In genomic region chr7:81933061-81933600, GRCm38 (mm10) we compare ENCODE assay signal across 8 mouse cellular contexts. TPM values are rescaled to one million over a fixed set of nuclear protein-coding genes. Genes with fewer than 3 reads are reported as not detected.
DNase-seq lines count a peak whose midpoint lies in the region; ATAC-seq and TF ChIP-seq lines count a peak whose summit lies in the region.

No protein-coding gene starts in this region.

- no peak for ATAC-seq in kidney, postnatal 0 days (replicated peaks; ENCODE audit: low FRiP score, low read depth)
- ATAC-seq in neural tube, embryonic 13.5 days (ENCODE audit: low read depth) = no peak

- H3K4me3 ChIP-seq in heart, adult 2 months = peak overlapping the region; percentile 95
- peak overlapping the region; percentile 59 for H3K4me3 ChIP-seq in embryonic fibroblast, embryonic 13.5 days (ENCODE audit: insufficient read depth, low read length)
- H3K4me3 ChIP-seq in kidney, postnatal 0 days (replicated peaks; ENCODE audit: low read depth, low read length) = peak overlapping the region; percentile 83
- peak overlapping the region; percentile 79 for H3K4me3 ChIP-seq in neural tube, embryonic 13.5 days

- WGBS in heart, adult 2 months = 6% methylated on average over 23 of the region's 23 CpGs
- 6% methylated on average over 23 of the region's 23 CpGs for WGBS in kidney, postnatal 0 days
- 4% methylated on average over 23 of the region's 23 CpGs for WGBS in neural tube, embryonic 13.5 days

- peak overlapping the region; percentile 88 for H3K9ac ChIP-seq in heart, adult 2 months (ENCODE audit: low read depth, low read length)
- peak overlapping the region; percentile 93 for H3K9ac ChIP-seq in kidney, postnatal 0 days (ENCODE audit: low read depth, low read length)
- H3K9ac ChIP-seq in neural tube, embryonic 13.5 days = peak overlapping the region; percentile 98

- TF ChIP-seq POLR2A in heart, adult 2 months (IDR thresholded peaks at IDR 0.05; ENCODE audit: insufficient read depth, low read depth, low read length) = no peak
- no peak for TF ChIP-seq POLR2A in embryonic fibroblast, embryonic 13.5 days (IDR thresholded peaks at IDR 0.05; ENCODE audit: low read depth, low read length)

- intact Hi-C loops in heart, adult 2 months (cut with DNase I) = loop anchor here (2.0 to 5.0 kb wide), 3 partner anchors 66 to 144 kb away; partner anchors contain the start of genes 3110040N11Rik and Btbd1

- no peaks in the 10 kb centered on the region for H3K27me3 ChIP-seq in heart, adult 2 months (ENCODE audit: control insufficient read depth, insufficient read depth, low read length)
- peaks cover 3% of the 10 kb centered on the region; the same call in 1 of the 2 replicates for H3K27me3 ChIP-seq in kidney, postnatal 0 days (ENCODE audit: insufficient read depth, low read length)
- H3K27me3 ChIP-seq in neural tube, embryonic 13.5 days = no peaks in the 10 kb centered on the region

- TF ChIP-seq EP300 in heart, adult 2 months (IDR thresholded peaks at IDR 0.05; ENCODE audit: insufficient read depth, low read depth, low read length) = no peak

- peak overlapping the region; percentile 81 for H3K27ac ChIP-seq in heart, adult 2 months
- H3K27ac ChIP-seq in embryonic fibroblast, embryonic 13.5 days (ENCODE audit: insufficient read depth, low read length) = no peak overlapping the region
- peak overlapping the region; percentile 84; the same call in 1 of the 2 replicates for H3K27ac ChIP-seq in kidney, postnatal 0 days
- peak overlapping the region; percentile 99 for H3K27ac ChIP-seq in neural tube, embryonic 13.5 days (replicated peaks)

- TF ChIP-seq CTCF in heart, adult 2 months (IDR thresholded peaks at IDR 0.05) = no peak
- TF ChIP-seq CTCF in embryonic fibroblast, embryonic 13.5 days (IDR thresholded peaks at IDR 0.05; ENCODE audit: borderline replicate concordance, insufficient read depth, low read length) = no peak
- TF ChIP-seq CTCF in kidney, postnatal 0 days (IDR thresholded peaks at IDR 0.05; ENCODE audit: low read depth) = no peak

- no peak for DNase-seq in heart, adult 2 months
- DNase-seq in heart, postnatal 4 days = no peak
- peak; percentile 36 for DNase-seq in CD4-positive, CD25-positive, alpha-beta regulatory T cell, adult 2 months (ENCODE audit: low read depth, low spot score)
- peak; percentile 15 for DNase-seq in kidney, postnatal 0 days (ENCODE audit: low spot score)
- no peak for DNase-seq in c-Kit-positive CD71-positive TER-119-positive erythroid progenitor cells, embryonic 14.5 days (ENCODE audit: low spot score)
- DNase-seq in left cerebral cortex, adult 11 months (ENCODE audit: low spot score) = no peak

- 0 out of 2 replicates have a peak, but pooled peaks cover 2% of the 10 kb centered on the region for H3K79me2 ChIP-seq in heart, adult 2 months (replicated peaks; ENCODE audit: control insufficient read depth, insufficient read depth, low read length)

- no peaks in the 10 kb centered on the region for H3K9me3 ChIP-seq in kidney, postnatal 0 days (replicated peaks; ENCODE audit: low read length)
- no peaks in the 10 kb centered on the region for H3K9me3 ChIP-seq in neural tube, embryonic 13.5 days

- peak overlapping the region; percentile 87 for H3K4me2 ChIP-seq in kidney, postnatal 0 days (ENCODE audit: low read length)
- peak overlapping the region; percentile 85 for H3K4me2 ChIP-seq in neural tube, embryonic 13.5 days

- no peaks in the 10 kb centered on the region for H3K4me1 ChIP-seq in heart, adult 2 months (ENCODE audit: control insufficient read depth, insufficient read depth, low read length)
- H3K4me1 ChIP-seq in embryonic fibroblast, embryonic 13.5 days (ENCODE audit: control insufficient read depth, insufficient read depth, low read length) = peaks cover 3% of the 10 kb centered on the region; the same call in 1 of the 2 replicates
- no peaks in the 10 kb centered on the region for H3K4me1 ChIP-seq in kidney, postnatal 0 days (replicated peaks; ENCODE audit: insufficient read depth, low read length)
- H3K4me1 ChIP-seq in neural tube, embryonic 13.5 days (replicated peaks) = peaks cover 60% of the 10 kb centered on the region

- H3K36me3 ChIP-seq in heart, adult 2 months (ENCODE audit: control insufficient read depth, insufficient read depth, low read length) = peaks cover 2% of the 10 kb centered on the region; the same call in 1 of the 2 replicates
- H3K36me3 ChIP-seq in kidney, postnatal 0 days (ENCODE audit: insufficient read depth, low read length) = no peaks in the 10 kb centered on the region
- H3K36me3 ChIP-seq in neural tube, embryonic 13.5 days = no peaks in the 10 kb centered on the region

RNA-seq across cellular contexts. Expression of gene Hdgfl3, which starts 1.1 kb away (rescaled TPM):
- 1 to 10 TPM; 7.8 to 8.0 TPM for total RNA-seq in heart, adult 2 months (2021)
- polyA plus RNA-seq in heart, adult 2 months (2012; rRNA removed) = 1.8 and 2.8 TPM in 2 replicates
- 10 to 100 TPM; 17.6 to 20.2 TPM for total RNA-seq in heart, postnatal 4 days (2021)
- polyA plus RNA-seq in embryonic fibroblast, embryonic 13.5 days (2011; ENCODE audit: insufficient read length, low read depth, missing spikeins) = 11.1 and 22.7 TPM in 2 replicates
- polyA plus RNA-seq in kidney, postnatal 0 days (2015; fragmentation: Nextera tagmentation; extraction: Ambion mirVana) = 12.7 and 12.9 TPM in 2 replicates
- polyA plus RNA-seq in neural tube, embryonic 13.5 days (2015; fragmentation: Nextera tagmentation; extraction: Ambion mirVana) = 56.1 and 56.2 TPM in 2 replicates

RNA-seq across cellular contexts. Expression of gene Bnc1, which starts 59.0 kb away (rescaled TPM):
- 1 to 10 TPM in 1 of 2 experiments, under 1 TPM in 1; 0.82 to 1.4 TPM for total RNA-seq in heart, adult 2 months (2021)
- 0.57 and 0.91 TPM in 2 replicates for polyA plus RNA-seq in heart, adult 2 months (2012; rRNA removed)
- 1 to 10 TPM; 3.1 to 3.7 TPM for total RNA-seq in heart, postnatal 4 days (2021)
- 0.81 and 1.1 TPM in 2 replicates for polyA plus RNA-seq in embryonic fibroblast, embryonic 13.5 days (2011; ENCODE audit: insufficient read length, low read depth, missing spikeins)
- polyA plus RNA-seq in kidney, postnatal 0 days (2015; fragmentation: Nextera tagmentation; extraction: Ambion mirVana) = 0.04 and 0.05 TPM in 2 replicates
- polyA plus RNA-seq in neural tube, embryonic 13.5 days (2015; fragmentation: Nextera tagmentation; extraction: Ambion mirVana) = 3.7 and 5.5 TPM in 2 replicates

Comparison
In these comparisons a context has a peak if more than half of its experiments do, and no peak if none do; other contexts are left out.
1. DNase-seq: peak in CD4-positive, CD25-positive, alpha-beta regulatory T cell, adult 2 months (single experiment) and kidney, postnatal 0 days (single experiment); none in heart, adult 2 months (0 of 2), heart, postnatal 4 days (single experiment), c-Kit-positive CD71-positive TER-119-positive erythroid progenitor cells, embryonic 14.5 days (single experiment) and left cerebral cortex, adult 11 months (single experiment).
2. Peak in every context shown above with its lines, with median percentiles within 50 percentile points of each other: H3K4me3 ChIP-seq and H3K9ac ChIP-seq.